Mouse (Mus musculus): ENCODE data around the gene Gabbr2. TPM values are rescaled to one million over a fixed set of nuclear protein-coding genes. Genes with fewer than 3 reads are reported as not detected.

Gabbr2 gene
- polyA plus RNA-seq, 1 experiment from 2014 or later: 0.11 TPM

- WGBS: 72% methylated on average over 11 of the region's 11 CpGs
Observed at GRCm38 (mm10) chr4:46675272-46675785, 316.3 kb downstream of the Gabbr2 start.

GRCm38 (mm10) chr4:46668620-46669019, 323.1 kb downstream of the Gabbr2 start:
- Histone ChIP-seq H3K4me1 (ENCODE audit: insufficient read depth, low read length) (peaks cover 16% of the 10 kb centered on the region), H3K4me2 (replicated peaks; ENCODE audit: low read depth, low read length) (no peak overlapping the region), H3K27me3 (ENCODE audit: insufficient read depth, low read length) (no peaks in the 10 kb centered on the region), H3K27ac (ENCODE audit: low read length) (0 out of 2 replicates have a peak overlapping the region, but pooled peaks have one; percentile 7), H3K9ac (replicated peaks; ENCODE audit: low read length) (no peak overlapping the region), H3K9me3 (ENCODE audit: low read length) (no peaks in the 10 kb centered on the region), H3K36me3 (ENCODE audit: insufficient read depth, low read length) (no peaks in the 10 kb centered on the region), H3K4me3 (ENCODE audit: low read length) (no peak overlapping the region)
- ATAC-seq (ENCODE audit: low FRiP score, low TSS enrichment): no peak
- 65% methylated on average over 11 of the region's 11 CpGs for WGBS

More at GRCm38 (mm10) chr4:46675272-46675785, 316.3 kb downstream of the Gabbr2 start:
- no peak for ATAC-seq (ENCODE audit: low FRiP score, low TSS enrichment)
- H3K9me3 ChIP-seq (ENCODE audit: low read length): no peaks in the 10 kb centered on the region
- no peaks in the 10 kb centered on the region for H3K27me3 ChIP-seq (ENCODE audit: insufficient read depth, low read length)
- H3K4me3 ChIP-seq (ENCODE audit: low read length): no peak overlapping the region
- H3K9ac ChIP-seq (replicated peaks; ENCODE audit: low read length): no peak overlapping the region
- no peak overlapping the region for H3K27ac ChIP-seq (ENCODE audit: low read length)
- no peaks in the 10 kb centered on the region for H3K36me3 ChIP-seq (ENCODE audit: insufficient read depth, low read length)
- no peaks in the 10 kb centered on the region for H3K4me1 ChIP-seq (ENCODE audit: insufficient read depth, low read length)
- H3K4me2 ChIP-seq (replicated peaks; ENCODE audit: low read depth, low read length): no peak overlapping the region

- peaks cover 16% of the 10 kb centered on the region for H3K4me1 ChIP-seq (ENCODE audit: insufficient read depth, low read length)
Observed at GRCm38 (mm10) chr4:46666420-46666819, 325.3 kb downstream of the Gabbr2 start.

GRCm38 (mm10) chr4:46665371-46665774, 326.3 kb downstream of the Gabbr2 start:
- ATAC-seq (ENCODE audit: low FRiP score, low TSS enrichment): no peak
- WGBS: 2% methylated on average over 6 of the region's 8 CpGs
- H3K27ac ChIP-seq (ENCODE audit: low read length): peak overlapping the region; percentile 65; the same call in 1 of the 2 replicates
- H3K9me3 ChIP-seq (ENCODE audit: low read length): peaks cover 3% of the 10 kb centered on the region
- peak overlapping the region; percentile 83 for H3K4me2 ChIP-seq (replicated peaks; ENCODE audit: low read depth, low read length)
- no peaks in the 10 kb centered on the region for H3K36me3 ChIP-seq (ENCODE audit: insufficient read depth, low read length)
- H3K4me1 ChIP-seq (ENCODE audit: insufficient read depth, low read length): peaks cover 16% of the 10 kb centered on the region
- H3K9ac ChIP-seq (replicated peaks; ENCODE audit: low read length): no peak overlapping the region
- H3K4me3 ChIP-seq (ENCODE audit: low read length): no peak overlapping the region
- no peaks in the 10 kb centered on the region for H3K27me3 ChIP-seq (ENCODE audit: insufficient read depth, low read length)

More at GRCm38 (mm10) chr4:46666420-46666819, 325.3 kb downstream of the Gabbr2 start:
- no peaks in the 10 kb centered on the region for H3K36me3 ChIP-seq (ENCODE audit: insufficient read depth, low read length)
- ATAC-seq (ENCODE audit: low FRiP score, low TSS enrichment): no peak
- 74% methylated on average over 5 of the region's 5 CpGs for WGBS
- H3K9me3 ChIP-seq (ENCODE audit: low read length): no peaks in the 10 kb centered on the region
- H3K9ac ChIP-seq (replicated peaks; ENCODE audit: low read length): no peak overlapping the region
- H3K27me3 ChIP-seq (ENCODE audit: insufficient read depth, low read length): no peaks in the 10 kb centered on the region
- no peak overlapping the region for H3K4me2 ChIP-seq (replicated peaks; ENCODE audit: low read depth, low read length)
- H3K4me3 ChIP-seq (ENCODE audit: low read length): no peak overlapping the region
- no peak overlapping the region for H3K27ac ChIP-seq (ENCODE audit: low read length)

- under 1% methylated on average over 34 of the region's 34 CpGs for WGBS
Observed at GRCm38 (mm10) chr4:46664123-46665009, 327.3 kb downstream of the Gabbr2 start.

GRCm38 (mm10) chr4:46661433-46661832, 330.2 kb downstream of the Gabbr2 start:
- 81% methylated on average over 9 of the region's 9 CpGs for WGBS
- no peak for ATAC-seq (ENCODE audit: low FRiP score, low TSS enrichment)
- H3K36me3 ChIP-seq (ENCODE audit: insufficient read depth, low read length): no peaks in the 10 kb centered on the region

More at GRCm38 (mm10) chr4:46664123-46665009, 327.3 kb downstream of the Gabbr2 start:
- ATAC-seq (ENCODE audit: low FRiP score, low TSS enrichment): peak; percentile 92
- Histone ChIP-seq H3K27ac (ENCODE audit: low read length) (peak overlapping the region; percentile 93), H3K4me3 (ENCODE audit: low read length) (peak overlapping the region; percentile 50), H3K4me2 (replicated peaks; ENCODE audit: low read depth, low read length) (peak overlapping the region; percentile 83), H3K27me3 (ENCODE audit: insufficient read depth, low read length) (no peaks in the 10 kb centered on the region), H3K4me1 (ENCODE audit: insufficient read depth, low read length) (peaks cover 16% of the 10 kb centered on the region), H3K36me3 (ENCODE audit: insufficient read depth, low read length) (no peaks in the 10 kb centered on the region), H3K9me3 (ENCODE audit: low read length) (peaks cover 3% of the 10 kb centered on the region), H3K9ac (replicated peaks; ENCODE audit: low read length) (peak overlapping the region; percentile 75)

GRCm38 (mm10) chr4:46658946-46659345, 332.7 kb downstream of the Gabbr2 start:
- Histone ChIP-seq H3K9me3 (ENCODE audit: low read length) (peaks cover 3% of the 10 kb centered on the region), H3K27ac (ENCODE audit: low read length) (no peak overlapping the region), H3K9ac (replicated peaks; ENCODE audit: low read length) (no peak overlapping the region), H3K4me3 (ENCODE audit: low read length) (no peak overlapping the region), H3K36me3 (ENCODE audit: insufficient read depth, low read length) (no peaks in the 10 kb centered on the region), H3K4me1 (ENCODE audit: insufficient read depth, low read length) (peaks cover 4% of the 10 kb centered on the region), H3K4me2 (replicated peaks; ENCODE audit: low read depth, low read length) (no peak overlapping the region), H3K27me3 (ENCODE audit: insufficient read depth, low read length) (no peaks in the 10 kb centered on the region)
- ATAC-seq (ENCODE audit: low FRiP score, low TSS enrichment): no peak
- WGBS: 41% methylated on average over 5 of the region's 5 CpGs

More at GRCm38 (mm10) chr4:46661433-46661832, 330.2 kb downstream of the Gabbr2 start:
- no peak overlapping the region for H3K27ac ChIP-seq (ENCODE audit: low read length)
- no peak overlapping the region for H3K4me3 ChIP-seq (ENCODE audit: low read length)
- no peaks in the 10 kb centered on the region for H3K27me3 ChIP-seq (ENCODE audit: insufficient read depth, low read length)
- no peak overlapping the region for H3K9ac ChIP-seq (replicated peaks; ENCODE audit: low read length)
- H3K9me3 ChIP-seq (ENCODE audit: low read length): peaks cover 3% of the 10 kb centered on the region
- H3K4me1 ChIP-seq (ENCODE audit: insufficient read depth, low read length): peaks cover 16% of the 10 kb centered on the region
- H3K4me2 ChIP-seq (replicated peaks; ENCODE audit: low read depth, low read length): no peak overlapping the region

- Histone ChIP-seq H3K9me3 (ENCODE audit: low read length) (peaks cover 3% of the 10 kb centered on the region), H3K9ac (replicated peaks; ENCODE audit: low read length) (no peak overlapping the region), H3K27ac (ENCODE audit: low read length) (no peak overlapping the region), H3K4me1 (ENCODE audit: insufficient read depth, low read length) (no peaks in the 10 kb centered on the region), H3K4me3 (ENCODE audit: low read length) (no peak overlapping the region), H3K4me2 (replicated peaks; ENCODE audit: low read depth, low read length) (no peak overlapping the region), H3K27me3 (ENCODE audit: insufficient read depth, low read length) (peaks cover 7% of the 10 kb centered on the region), H3K36me3 (ENCODE audit: insufficient read depth, low read length) (no peaks in the 10 kb centered on the region)
- 7% methylated on average over 5 of the region's 5 CpGs for WGBS
- no peak for ATAC-seq (ENCODE audit: low FRiP score, low TSS enrichment)
Observed at GRCm38 (mm10) chr4:46657116-46657515, 334.6 kb downstream of the Gabbr2 start.

- ATAC-seq (ENCODE audit: low FRiP score, low TSS enrichment): no peak
- no peak overlapping the region for H3K4me2 ChIP-seq (replicated peaks; ENCODE audit: low read depth, low read length)
- H3K9ac ChIP-seq (replicated peaks; ENCODE audit: low read length): no peak overlapping the region
- H3K36me3 ChIP-seq (ENCODE audit: insufficient read depth, low read length): no peaks in the 10 kb centered on the region
- no peak overlapping the region for H3K4me3 ChIP-seq (ENCODE audit: low read length)
- peaks cover 3% of the 10 kb centered on the region for H3K9me3 ChIP-seq (ENCODE audit: low read length)
- H3K4me1 ChIP-seq (ENCODE audit: insufficient read depth, low read length): peaks cover under 1% of the 10 kb centered on the region; the same call in 1 of the 2 replicates
- H3K27me3 ChIP-seq (ENCODE audit: insufficient read depth, low read length): peaks cover 10% of the 10 kb centered on the region
- no peak overlapping the region for H3K27ac ChIP-seq (ENCODE audit: low read length)
- WGBS: 60% methylated on average over 2 of the region's 2 CpGs
Observed at GRCm38 (mm10) chr4:46655956-46656355, 335.7 kb downstream of the Gabbr2 start.

GRCm38 (mm10) chr4:46655298-46655697, 336.4 kb downstream of the Gabbr2 start:
- H3K9me3 ChIP-seq (ENCODE audit: low read length): no peaks in the 10 kb centered on the region
- 63% methylated on average over 1 of the region's 1 CpGs for WGBS
- ATAC-seq (ENCODE audit: low FRiP score, low TSS enrichment): no peak
- H3K4me1 ChIP-seq (ENCODE audit: insufficient read depth, low read length): peaks cover 3% of the 10 kb centered on the region; the same call in 1 of the 2 replicates
- H3K36me3 ChIP-seq (ENCODE audit: insufficient read depth, low read length): no peaks in the 10 kb centered on the region
- no peak overlapping the region for H3K4me2 ChIP-seq (replicated peaks; ENCODE audit: low read depth, low read length)
- no peak overlapping the region for H3K9ac ChIP-seq (replicated peaks; ENCODE audit: low read length)
- H3K27me3 ChIP-seq (ENCODE audit: insufficient read depth, low read length): peaks cover 10% of the 10 kb centered on the region
- H3K4me3 ChIP-seq (ENCODE audit: low read length): no peak overlapping the region
- no peak overlapping the region for H3K27ac ChIP-seq (ENCODE audit: low read length)
